Mouse (Mus musculus) ovary, postnatal 14 days (tissue): ENCODE measurements around the gene Amh.

Experiments used
- DNase-seq: peaks from one replicate; pipeline ENCODE4 v3.0.0; 2022; ENCODE audit warnings: low spot score

Amh gene

DNA sequence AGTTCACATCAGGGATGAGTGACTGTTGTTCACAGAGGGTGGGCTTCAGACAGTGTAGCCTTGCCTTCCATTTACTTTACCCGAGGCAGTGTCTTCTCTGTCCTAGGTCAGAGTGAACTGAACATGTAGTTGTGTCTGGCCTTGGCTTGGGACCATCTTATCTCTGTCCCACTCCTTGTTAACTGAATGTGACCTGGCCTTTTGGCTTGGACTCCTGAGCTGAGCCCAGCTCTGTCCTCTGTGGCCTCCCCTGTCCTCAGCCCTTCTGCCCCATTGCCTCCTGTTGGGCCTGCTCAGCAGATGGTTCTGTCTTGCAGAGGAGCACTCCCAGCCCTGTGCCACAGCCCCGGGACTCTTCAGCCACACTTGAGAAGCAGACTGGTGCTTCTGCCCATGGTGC is 17.5 kb upstream of the Amh start:
- no peak for DNase-seq

DNA sequence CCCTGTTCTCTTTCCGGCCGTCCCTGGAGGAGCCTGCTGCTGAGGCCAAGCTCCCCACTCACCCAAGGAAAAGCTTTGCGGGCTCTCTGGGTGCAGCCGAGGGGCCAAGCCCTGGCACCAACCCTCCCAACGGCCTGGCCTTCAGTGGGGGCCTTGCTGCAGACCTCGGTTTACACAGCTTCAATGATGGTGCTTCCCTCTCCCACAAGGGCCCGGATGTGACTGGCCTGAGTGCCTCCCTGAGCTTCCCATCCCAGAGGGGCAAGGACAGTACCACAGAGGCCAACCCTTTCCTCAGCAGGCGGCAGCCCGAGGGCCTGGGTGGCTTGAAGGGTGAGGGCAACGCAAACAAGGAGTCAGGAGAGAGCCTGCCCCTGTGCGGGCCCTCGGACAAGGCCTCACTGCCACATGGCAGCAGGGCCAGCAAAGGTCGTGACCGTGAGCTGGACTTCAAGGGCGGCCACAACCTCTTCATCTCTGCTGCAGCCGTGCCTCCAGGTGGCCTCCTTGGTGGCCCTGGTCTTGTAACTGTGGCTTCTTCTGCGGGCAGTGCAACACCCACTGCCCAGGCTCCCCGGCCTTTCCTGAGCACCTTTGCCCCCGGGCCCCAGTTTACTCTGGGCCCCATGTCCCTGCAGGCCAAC is 14.2 kb upstream of the Amh start:
- DNase-seq = no peak

DNA sequence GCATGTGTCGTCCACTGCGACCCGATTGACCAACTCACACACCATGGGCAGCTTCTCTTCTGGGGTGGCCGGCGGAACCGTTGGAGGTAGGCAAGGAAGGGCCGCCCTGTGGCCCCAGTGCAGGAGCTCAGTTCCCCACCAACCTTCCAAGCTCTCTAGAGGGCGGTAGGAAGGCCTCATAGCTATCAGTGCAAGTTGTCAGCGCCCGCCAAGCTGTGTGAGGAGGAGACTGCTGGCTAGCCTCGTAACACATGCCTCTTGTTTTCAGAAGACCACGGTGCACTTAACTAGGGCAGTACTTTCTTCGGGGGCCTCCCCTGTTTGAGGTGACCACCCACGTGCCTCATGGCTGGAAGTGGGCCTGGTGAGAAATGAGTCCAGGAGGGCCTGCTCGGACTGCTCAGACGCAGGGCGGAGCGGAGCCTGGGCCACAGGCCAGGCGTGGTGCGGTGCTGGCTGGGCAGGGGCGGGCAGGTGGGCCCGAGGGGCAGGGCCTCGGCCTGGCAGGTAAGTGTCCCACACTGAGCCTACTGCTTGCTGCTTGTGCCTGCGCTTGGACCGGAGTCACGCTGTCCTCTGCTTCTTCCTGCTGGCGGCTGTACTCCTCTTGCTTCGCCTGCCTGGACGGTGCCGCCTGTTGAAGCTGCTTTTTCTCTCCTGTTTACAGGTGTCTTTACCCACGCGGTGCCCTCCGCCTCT is 13.4 kb upstream of the Amh start:
- DNase-seq = no peak

DNA sequence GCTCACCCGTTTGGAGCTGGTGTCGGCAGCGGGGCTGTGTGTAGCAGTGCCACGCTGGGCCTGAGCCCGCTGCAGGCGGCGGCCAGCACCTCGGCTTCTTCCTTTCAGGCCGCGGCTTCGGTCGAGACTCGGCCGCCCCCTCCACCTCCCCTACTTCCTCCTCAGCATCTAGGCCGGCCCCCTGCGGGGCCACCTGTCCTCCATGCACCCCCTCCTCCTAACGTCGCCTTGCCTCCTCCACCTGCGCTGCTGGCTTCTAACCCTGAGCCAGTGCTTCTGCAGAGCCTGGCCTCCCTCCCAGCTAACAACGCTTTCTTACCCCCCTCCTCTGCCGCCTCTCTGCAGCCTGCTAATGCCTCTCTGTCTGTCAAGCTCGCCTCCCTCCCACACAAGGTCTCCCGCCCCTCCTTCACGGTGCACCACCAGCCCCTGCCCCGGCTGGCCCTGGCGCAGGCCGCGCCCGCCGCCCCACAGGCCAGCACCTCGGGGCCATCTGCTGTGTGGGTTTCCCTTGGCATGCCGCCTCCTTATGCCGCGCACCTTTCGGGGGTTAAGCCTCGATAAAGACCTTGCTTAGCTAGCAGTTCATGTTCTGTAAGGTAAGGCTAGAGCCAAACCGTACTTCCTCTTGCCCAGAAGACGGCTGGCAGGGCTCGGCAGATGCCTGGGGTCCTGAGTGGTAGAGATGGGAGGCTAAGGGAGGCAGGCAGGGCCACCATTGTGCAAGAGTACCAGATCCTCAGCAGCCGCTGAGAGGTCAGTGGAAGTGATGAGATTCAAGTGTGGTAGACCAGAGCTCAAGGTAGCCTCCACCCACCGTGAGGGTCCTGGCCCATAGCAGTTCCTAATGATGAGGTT is 12.6 kb upstream of the Amh start:
- DNase-seq = no peak

DNA sequence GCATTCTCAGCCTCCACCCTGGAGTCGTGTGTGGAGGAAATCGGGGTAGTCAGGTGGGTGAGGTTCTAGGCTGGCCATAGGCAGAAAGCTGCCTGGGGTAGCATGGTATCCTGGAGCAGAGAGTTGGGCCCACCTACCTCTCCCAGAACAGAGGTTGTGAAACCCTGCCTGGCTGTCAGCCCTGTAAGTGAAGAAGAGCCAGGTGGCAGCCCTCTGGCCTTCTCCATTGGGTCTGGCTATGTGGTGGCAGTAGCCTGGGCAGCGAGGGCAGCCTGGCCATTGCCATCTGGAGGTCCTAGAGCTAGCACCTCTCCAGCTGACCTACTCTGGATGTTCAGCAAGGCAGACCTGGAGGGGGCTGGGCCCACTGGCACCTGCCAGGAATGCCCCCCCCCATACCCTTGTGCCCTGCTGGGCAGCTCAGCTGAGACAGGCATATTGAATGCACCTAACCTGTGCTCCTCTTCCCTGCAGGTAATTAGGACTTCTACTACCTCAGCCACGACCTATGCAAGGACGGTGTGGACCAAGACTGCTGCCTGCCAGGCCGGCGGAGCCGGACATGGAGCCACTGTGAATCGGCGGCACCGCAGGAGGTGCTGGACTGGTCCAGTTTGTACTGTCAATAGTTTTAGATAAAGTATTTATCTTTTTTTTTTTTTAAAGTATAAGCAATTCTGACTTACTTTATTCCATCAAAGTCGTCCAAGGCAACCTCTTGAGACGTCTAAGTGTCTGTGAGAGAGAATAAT is 11.8 kb upstream of the Amh start:
- DNase-seq = no peak

DNA sequence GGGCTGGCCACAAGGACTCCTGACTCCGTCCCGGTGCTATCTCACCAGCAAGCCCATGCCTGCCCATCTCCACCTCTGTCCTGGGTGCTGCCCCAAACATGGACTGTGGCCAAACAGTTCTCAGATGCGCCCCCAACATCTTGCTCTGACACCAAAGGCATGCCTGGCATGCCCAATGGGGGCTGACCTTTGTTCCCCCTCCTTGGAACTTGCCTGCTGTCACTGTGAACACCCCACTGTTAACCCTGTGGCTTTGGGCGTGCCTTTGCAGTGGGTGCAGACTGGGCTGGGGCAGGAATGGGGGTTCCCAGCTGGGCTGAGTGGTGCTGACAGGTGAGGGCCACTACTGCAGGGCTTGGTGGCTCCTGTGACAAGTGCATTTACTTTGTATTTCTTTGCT is 11.2 kb upstream of the Amh start:
- no peak for DNase-seq

DNA sequence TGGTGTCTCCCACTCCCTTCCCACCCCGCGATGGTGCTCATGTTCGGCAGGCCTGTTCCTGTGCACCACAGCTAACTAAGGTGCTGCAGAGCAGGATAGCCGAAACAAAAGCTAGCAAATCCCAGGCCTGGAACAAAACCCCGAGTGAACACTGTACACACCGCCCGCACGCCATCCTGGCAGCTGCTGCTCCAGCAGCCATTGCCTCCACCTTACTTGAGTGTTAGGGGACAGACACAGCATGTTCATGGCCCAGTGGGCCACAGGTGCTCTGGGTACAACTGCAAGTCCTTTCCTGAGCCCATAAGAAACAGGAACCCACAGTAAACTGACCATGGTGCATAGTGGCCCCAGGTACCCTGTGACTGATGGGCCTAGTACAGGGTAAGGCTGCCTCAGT is 10.3 kb upstream of the Amh start:
- DNase-seq = no peak

DNA sequence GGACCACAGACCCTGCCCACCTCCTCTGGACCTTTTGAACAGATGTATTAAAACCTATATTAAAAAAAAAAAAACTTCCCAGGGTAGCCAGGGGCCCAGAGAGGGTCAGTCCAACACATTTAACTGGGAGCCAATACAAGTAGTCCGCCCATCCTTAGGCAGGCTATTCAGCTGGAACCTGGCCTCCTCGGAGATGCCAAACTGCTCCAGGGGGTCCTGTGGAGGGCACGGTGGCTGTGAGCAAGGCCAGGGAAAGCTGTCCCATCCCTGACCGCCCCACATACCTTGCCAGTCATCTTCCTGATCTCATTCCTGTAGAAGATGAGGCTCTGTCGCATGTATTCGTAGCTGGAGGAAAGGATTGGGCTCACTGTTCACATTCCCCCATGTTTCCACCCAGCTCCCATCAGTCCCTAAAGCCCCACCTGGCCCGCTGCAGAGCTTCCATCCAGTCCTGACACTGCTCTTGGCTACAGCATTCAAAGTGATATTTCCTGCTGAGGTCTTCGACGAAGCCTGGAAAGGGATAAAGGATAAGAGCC is 8.7 kb upstream of the Amh start:
- no peak for DNase-seq

DNA sequence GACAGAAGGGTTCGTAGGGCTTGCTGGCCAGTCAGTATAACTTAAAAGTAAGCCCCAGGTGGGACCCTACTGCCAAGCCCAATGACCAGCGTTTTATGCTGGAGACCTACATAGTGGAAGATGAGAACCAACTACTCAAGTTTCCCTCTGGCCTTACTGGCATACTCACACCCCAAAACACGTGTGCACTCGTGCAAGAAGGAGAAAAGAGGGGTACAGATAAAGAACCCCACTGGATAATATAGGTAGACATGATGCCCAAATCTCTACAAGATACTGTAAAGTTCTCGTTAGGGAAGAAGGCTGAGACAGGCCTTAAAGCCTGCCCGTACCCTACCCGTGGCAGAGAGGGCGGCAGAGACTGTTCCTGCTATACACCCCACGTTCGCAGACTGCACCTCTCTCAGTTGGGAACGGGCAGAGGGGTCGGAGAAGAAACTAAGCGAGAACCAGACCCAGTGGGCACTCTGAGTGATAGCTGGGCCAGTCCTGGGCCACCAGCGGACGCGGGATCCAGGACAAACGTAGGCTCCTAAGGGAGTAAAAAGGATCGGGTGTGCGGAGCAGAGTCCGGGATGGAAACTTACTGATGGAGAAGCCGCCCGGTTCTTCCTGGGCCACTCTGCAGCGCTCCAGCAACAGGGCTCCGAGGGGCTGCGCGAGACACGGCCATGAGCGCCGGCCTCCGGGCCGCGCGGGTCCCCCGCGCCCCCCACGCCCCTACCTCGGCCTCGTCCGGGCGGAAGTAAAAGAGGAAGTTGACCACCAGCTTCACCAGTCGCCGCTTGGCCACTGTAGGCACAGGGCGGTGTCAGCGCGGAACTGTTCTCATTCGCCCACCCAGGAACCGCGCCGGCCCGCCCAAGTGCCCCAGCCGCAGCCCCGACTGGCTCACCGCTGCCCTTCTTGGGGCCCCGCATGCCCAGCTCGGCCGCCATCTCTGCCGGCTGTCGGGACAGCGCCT is 7.6 kb upstream of the Amh start:
- DNase-seq = no peak

DNA sequence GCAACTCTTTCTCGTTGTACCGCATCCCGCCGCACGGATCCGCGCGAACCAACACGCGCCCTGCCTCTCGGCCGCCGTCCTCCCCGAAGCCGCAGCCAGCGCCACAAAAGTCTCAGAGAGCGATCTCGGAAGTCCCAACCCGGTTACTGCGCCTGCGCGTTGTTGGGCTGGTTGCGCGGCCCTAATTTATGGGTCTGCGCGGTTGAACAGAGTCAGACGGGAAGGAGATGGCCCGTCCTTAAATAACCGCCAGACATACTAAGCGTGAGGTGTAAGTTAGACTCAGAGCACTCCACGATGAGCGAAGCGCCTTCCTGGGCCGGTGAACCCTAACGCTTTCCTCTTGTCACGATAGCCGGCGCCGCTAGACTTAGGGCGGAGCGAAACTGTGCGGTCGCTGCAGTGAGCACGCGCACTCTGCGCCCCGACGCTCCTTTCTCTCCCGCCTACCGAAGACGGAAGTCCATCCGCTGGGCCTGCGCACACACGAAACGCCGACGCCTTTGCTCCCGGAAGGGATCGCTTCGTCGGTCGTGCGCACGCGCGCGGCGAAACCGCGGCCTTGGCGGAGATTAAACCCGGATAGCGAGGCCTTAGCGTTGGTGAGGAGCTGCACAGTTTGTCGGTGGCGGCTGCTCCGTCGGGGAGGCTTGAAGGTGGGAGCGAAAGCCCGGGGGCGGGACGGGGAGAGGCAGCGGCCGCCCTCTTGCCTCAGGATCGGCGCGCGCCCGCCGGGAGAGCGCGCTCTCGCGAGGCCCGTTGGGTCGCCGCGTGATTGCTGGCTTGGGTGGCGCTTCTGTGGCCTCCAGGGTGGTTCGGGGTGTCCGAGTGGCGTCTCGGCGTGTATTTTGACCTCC is 6.7 kb upstream of the Amh start, which contains the start of the genes Sf3a2 and Plekhj1:
Sf3a2 (plus strand) TSS at position 49 of the 857 bp plus-strand sequence.
Plekhj1 (minus strand) TSS at position 477 of the 857 bp plus-strand sequence.
- DNase-seq = peak; percentile 89

DNA sequence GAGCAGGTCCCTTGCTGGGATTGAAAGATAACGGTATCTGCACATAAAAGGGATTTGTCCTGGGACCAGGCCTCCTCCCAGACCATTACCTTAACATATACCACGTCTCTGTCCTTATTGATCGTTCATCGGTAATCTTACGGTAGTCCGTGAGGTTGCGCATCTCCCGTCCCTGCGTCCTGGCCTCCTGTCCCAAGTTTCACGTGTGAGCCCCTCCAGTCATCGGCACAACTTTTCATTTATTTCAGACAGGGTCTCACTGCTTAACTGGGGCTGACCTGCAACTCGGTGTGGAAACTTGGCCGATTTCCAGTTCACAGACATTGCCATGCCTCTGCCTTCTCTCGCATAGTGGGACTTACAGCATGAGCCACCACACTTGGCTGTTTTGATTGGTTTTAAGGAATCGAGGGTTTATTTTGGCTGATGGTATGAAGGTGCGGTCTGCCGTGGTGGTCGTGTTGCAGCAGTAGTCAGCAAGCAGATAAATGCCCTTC is 5.9 kb upstream of the Amh start:
- DNase-seq = no peak

DNA sequence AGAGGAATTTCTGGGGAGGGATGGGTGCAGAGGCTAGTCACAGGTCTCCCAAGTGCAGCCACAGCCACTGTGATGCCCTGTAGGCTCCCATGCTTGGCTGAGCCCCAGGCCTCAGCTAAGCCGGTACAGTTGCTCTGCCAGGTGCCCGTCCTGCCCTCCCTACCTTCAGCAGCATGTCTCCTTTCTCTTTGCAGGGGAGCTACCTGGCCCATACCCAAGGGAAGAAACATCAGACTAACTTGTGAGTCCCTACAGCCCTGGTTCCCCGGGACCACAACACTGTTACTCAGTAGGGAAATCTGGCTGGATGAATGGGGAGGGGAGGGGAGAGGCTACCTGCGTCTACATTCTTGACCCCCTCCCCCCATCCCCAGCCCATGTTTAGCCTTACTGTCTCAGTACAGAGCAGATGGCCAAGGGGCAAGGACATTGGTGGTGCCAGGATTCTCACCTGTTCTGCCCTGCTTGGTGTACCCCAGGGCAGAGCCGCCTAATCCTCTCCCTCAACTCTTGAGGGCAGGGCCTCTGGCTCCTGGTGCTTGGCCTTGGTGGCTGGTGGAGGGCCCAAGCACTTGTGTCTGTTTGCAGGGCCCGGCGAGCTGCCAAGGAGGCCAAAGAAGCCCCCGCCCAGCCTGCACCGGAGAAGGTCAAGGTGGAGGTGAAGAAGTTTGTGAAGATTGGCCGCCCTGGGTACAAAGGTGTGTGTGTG is 2.7 kb upstream of the Amh start:
- no peak for DNase-seq

DNA sequence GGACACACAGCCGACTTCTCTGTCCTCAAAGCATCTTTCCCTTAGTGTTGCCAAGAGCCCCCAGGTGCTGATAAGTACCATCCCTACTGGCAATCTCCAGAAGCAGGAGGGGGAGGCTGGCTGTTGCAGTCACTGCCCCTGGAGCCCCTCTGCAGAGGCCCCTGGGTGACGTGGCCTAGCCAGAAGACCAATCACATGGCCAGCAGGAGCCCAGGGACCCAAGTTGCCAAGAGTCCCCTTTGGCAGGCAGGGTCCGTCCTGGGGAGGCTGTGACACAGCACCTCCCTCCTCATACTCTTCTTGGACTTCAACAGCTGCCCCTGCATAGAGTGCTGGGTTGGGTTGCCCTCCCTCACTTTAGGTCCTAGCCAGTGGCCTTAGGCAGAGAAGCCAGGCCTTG is 2.0 kb upstream of the Amh start:
- DNase-seq = no peak

DNA sequence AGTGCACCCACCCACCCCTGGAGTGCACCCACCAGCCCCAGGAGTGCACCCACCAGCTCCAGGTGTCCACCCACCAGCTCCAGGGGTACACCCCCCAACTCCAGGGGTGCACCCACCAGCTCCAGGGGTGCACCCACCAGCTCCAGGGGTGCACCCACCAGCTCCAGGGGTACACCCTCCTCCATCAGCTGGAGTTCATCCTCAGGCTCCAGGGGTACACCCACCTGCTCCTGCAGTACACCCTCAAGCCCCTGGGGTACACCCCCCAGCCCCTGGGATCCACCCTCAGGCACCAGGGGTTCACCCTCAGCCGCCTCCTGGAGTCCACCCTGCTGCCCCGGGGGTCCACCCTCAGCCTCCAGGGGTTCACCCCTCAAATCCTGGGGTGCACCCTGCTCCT is 703 bp upstream of the Amh start:
- DNase-seq = no peak

DNA sequence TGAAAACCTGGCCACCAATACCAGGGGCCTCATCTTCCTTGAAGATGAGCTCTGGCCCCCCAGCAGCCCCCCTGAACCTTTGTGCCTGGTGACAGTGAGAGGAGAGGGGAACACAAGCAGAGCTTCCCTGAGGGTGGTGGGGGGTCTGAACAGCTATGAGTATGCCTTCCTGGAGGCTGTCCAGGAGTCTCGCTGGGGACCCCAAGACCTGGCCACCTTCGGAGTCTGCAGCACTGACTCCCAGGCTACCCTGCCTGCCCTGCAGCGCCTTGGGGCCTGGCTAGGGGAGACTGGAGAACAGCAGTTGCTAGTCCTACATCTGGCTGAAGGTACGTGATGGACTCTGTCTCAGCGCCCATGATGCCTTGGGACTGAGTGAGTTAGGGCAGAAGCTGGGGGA is 279 bp downstream of the Amh start:
- no peak for DNase-seq

DNA sequence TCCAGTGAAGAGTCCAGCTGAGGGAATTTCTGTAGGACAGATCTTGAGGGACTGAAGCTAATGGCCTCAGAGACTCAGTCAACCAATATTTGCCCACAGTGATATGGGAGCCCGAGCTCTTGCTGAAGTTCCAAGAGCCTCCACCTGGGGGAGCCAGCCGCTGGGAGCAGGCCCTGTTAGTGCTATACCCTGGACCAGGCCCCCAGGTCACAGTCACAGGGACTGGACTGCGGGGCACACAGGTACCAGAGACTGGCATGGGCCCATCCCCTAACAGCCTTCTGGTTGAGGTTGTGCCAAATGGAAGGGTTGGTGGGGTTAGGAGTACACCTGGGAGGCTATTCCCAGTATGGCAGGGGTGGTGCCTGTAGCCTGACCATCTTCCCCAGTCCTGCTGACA is 882 bp downstream of the Amh start:
- DNase-seq = peak; percentile 70

DNA sequence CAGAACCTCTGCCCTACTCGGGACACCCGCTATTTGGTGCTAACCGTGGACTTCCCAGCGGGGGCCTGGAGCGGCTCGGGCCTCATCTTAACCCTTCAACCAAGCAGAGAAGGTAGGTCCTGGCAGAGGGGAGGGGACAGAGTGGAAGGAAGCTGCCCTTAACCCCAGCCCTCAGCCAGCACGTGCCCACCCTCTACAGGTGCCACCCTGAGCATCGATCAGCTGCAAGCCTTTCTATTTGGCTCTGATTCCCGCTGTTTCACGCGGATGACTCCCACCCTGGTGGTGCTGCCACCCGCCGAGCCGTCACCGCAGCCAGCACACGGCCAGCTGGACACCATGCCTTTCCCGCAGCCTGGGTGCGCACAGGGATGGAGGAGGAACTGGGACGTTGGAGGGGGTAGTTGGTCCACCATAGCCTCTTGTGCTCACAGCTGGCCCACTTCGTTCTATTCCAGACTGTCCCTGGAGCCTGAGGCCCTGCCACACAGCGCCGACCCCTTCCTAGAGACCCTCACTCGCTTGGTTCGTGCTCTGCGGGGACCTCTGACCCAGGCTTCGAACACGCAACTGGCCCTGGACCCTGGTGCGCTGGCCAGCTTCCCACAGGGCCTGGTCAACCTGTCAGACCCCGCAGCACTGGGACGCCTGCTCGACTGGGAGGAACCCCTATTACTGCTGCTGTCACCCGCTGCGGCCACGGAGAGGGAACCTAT is 1.5 kb downstream of the Amh start:
- no peak for DNase-seq

DNA sequence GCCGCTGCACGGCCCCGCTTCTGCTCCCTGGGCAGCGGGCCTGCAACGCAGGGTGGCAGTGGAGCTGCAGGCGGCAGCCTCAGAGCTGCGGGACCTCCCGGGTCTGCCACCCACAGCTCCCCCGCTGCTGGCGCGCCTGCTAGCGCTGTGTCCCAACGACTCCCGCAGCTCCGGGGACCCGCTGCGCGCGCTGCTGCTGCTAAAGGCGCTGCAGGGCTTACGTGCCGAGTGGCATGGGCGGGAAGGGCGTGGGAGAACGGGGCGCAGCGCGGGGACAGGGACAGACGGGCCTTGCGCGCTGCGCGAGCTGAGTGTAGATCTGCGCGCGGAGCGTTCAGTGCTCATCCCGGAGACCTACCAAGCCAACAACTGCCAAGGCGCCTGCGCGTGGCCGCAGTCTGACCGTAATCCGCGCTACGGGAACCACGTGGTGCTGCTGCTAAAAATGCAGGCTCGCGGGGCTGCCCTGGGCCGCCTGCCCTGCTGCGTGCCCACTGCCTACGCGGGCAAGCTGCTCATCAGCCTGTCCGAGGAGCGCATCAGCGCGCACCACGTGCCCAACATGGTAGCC is 2.1 kb downstream of the Amh start:
- DNase-seq = no peak
